Mouse (Mus musculus) limb, embryonic 11.5 days (tissue): Measurements from ENCODE around the gene Ctrc. TPM values are rescaled to one million over a fixed set of nuclear protein-coding genes. Genes with fewer than 3 reads are reported as not detected.
A peak's percentile ranks its signal among the peaks of the same experiment; 100 is the strongest.

ENCODE experiments used
- ATAC-seq: fragments of 200-750 bp; cut with Nextera tagmentation; 2 replicates; pipeline ENCODE4 v1.8.0; 2017; ENCODE audit warnings: low read depth; ENCODE audit not compliant: insufficient number of reproducible peaks, low FRiP score, low TSS enrichment
- DNase-seq: peaks from one replicate; pipeline ENCODE4 v3.0.0-alpha.2; 2015; ENCODE audit warnings: low spot score
- H3K27ac ChIP-seq: fragments of 300-500 bp; sonication (generic); replicated peaks from 2 replicates; pipeline ENCODE4 v1.5.1; 2014; ENCODE audit warnings: low read depth, mild to moderate bottlenecking, low read length
- H3K27me3 ChIP-seq: fragments of 300-500 bp; sonication (generic); 2 replicates; pipeline ENCODE4 v1.6.1; 2014; ENCODE audit warnings: mild to moderate bottlenecking, low read length, mixed read lengths; ENCODE audit not compliant: control insufficient read depth, insufficient read depth
- H3K36me3 ChIP-seq: fragments of 300-500 bp; sonication (generic); 2 replicates; pipeline ENCODE4 v1.6.1; 2014; ENCODE audit warnings: mild to moderate bottlenecking, low read length, moderate library complexity, mixed read lengths; ENCODE audit not compliant: control insufficient read depth, insufficient read depth
- H3K4me1 ChIP-seq: fragments of 300-500 bp; sonication (generic); 2 replicates; pipeline ENCODE4 v1.6.1; 2014; ENCODE audit warnings: low read length, mixed read lengths; ENCODE audit not compliant: control insufficient read depth, insufficient read depth
- H3K4me2 ChIP-seq: fragments of 300-500 bp; sonication (generic); 2 replicates; pipeline ENCODE4 v1.6.1; 2014; ENCODE audit warnings: low read depth, mild to moderate bottlenecking, moderate library complexity; ENCODE audit not compliant: severe bottlenecking
- H3K4me3 ChIP-seq: fragments of 300-500 bp; sonication (generic); 2 replicates; pipeline ENCODE4 v1.5.1; 2014; ENCODE audit warnings: low read depth, low read length
- H3K9ac ChIP-seq: fragments of 300-500 bp; sonication (generic); 2 replicates; pipeline ENCODE4 v1.6.1; 2014; ENCODE audit warnings: mild to moderate bottlenecking, low read length
- H3K9me3 ChIP-seq: fragments of 300-500 bp; sonication (generic); 2 replicates; pipeline ENCODE4 v1.6.1; 2016; ENCODE audit warnings: low read length; ENCODE audit not compliant: control insufficient read depth
- WGBS: fragments of 180-500 bp; shearing (Covaris S2); extraction: QIAGEN DNeasy Blood & Tissue Kit; methylation state at CpG from one replicate; pipeline ENCODE4 v1.1.7; 2014; 5-methylcytosine and 5-hydroxymethylcytosine counted together
- polyA plus RNA-seq: library from polyadenylated mRNA; unstranded; fragments of >200 nt; fragmentation: Nextera tagmentation; extraction: Ambion mirVana; gene quantifications from 2 replicates; pipeline ENCODE4 v1.2.1, GENCODE M21; 2014

Ctrc gene
- polyA plus RNA-seq, 1 experiment from 2014 or later, result not detected

- peak within 1 kb of the TSS; percentile 60 for H3K4me3 ChIP-seq
- ATAC-seq (peak; percentile 86), DNase-seq (peak; percentile 99)
- H3K36me3 ChIP-seq, result no peaks in the 10 kb centered on the region; the same call in 1 of the 2 replicates
- H3K4me2 ChIP-seq, result peak within 1 kb of the TSS; percentile 55
- H3K9me3 ChIP-seq, result no peaks in the 10 kb centered on the region
- H3K27me3 ChIP-seq, result no peaks in the 10 kb centered on the region
- H3K27ac ChIP-seq, result peak within 1 kb of the TSS; percentile 70
- WGBS, result under 1% methylated on average over 76 of the region's 80 CpGs
- peak within 1 kb of the TSS; percentile 74 for H3K9ac ChIP-seq
- peaks cover 2% of the 10 kb centered on the region; the same call in 1 of the 2 replicates for H3K4me1 ChIP-seq
Observed at GRCm38 (mm10) chr4:141793282-141794151, 52.6 kb downstream of the Ctrc start, which contains the start of gene Casp9. TSS of gene Casp9 (plus strand) at chr4:141793612.

- WGBS, result 11% methylated on average over 10 of the region's 10 CpGs
- H3K4me2 ChIP-seq, result peak overlapping the region; percentile 55; the same call in 1 of the 2 replicates
- H3K27ac ChIP-seq, result peak overlapping the region; percentile 66
- peak overlapping the region; percentile 60 for H3K4me3 ChIP-seq
- H3K4me1 ChIP-seq, result peaks cover 2% of the 10 kb centered on the region; the same call in 1 of the 2 replicates
- H3K36me3 ChIP-seq, result no peaks in the 10 kb centered on the region; the same call in 1 of the 2 replicates
- ATAC-seq, result no peak
- no peaks in the 10 kb centered on the region for H3K9me3 ChIP-seq
- H3K9ac ChIP-seq, result no peak overlapping the region; the same call in 1 of the 2 replicates
- no peaks in the 10 kb centered on the region for H3K27me3 ChIP-seq
- DNase-seq, result no peak
Observed at GRCm38 (mm10) chr4:141792554-141793281, 53.4 kb downstream of the Ctrc start.

DNA sequence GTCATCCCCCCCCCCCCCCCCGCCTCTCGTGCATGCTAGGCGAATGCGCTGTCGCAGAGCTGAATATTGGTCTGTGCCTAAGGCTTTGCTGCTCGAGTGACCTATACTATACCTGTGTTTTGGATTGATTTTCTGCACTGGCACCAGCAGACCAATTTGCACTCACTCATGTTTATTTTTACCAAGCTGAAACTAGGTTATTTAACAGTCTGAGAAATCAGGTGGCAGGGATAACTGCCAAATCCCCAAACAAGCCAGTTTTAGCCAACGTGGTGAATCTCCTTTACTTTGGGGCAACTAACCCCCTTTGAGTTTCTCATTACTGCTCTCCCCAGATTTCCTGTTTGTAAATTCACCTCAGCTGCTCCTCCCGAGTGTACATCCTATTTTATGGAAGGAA, 54.2 kb downstream of the Ctrc start:
- H3K36me3 ChIP-seq, result no peaks in the 10 kb centered on the region; the same call in 1 of the 2 replicates
- no peak overlapping the region for H3K4me2 ChIP-seq
- no peak overlapping the region for H3K4me3 ChIP-seq
- H3K27me3 ChIP-seq, result no peaks in the 10 kb centered on the region
- 88% methylated on average over 8 of the region's 8 CpGs for WGBS
- no peak overlapping the region for H3K27ac ChIP-seq
- peaks cover 2% of the 10 kb centered on the region; the same call in 1 of the 2 replicates for H3K4me1 ChIP-seq
- H3K9me3 ChIP-seq, result no peaks in the 10 kb centered on the region
- no peak overlapping the region for H3K9ac ChIP-seq
- ATAC-seq (no peak), DNase-seq (no peak)

- peaks cover 2% of the 10 kb centered on the region; the same call in 1 of the 2 replicates for H3K4me1 ChIP-seq
- H3K9ac ChIP-seq, result no peak overlapping the region
- ATAC-seq (no peak), DNase-seq (no peak)
- no peaks in the 10 kb centered on the region for H3K9me3 ChIP-seq
- no peak overlapping the region for H3K4me3 ChIP-seq
- H3K27me3 ChIP-seq, result no peaks in the 10 kb centered on the region
- H3K36me3 ChIP-seq, result no peaks in the 10 kb centered on the region; the same call in 1 of the 2 replicates
- H3K27ac ChIP-seq, result no peak overlapping the region
- H3K4me2 ChIP-seq, result no peak overlapping the region
- WGBS, result 90% methylated on average over 7 of the region's 7 CpGs
Observed at GRCm38 (mm10) chr4:141791486-141791885, 54.7 kb downstream of the Ctrc start.

- WGBS, result under 1% methylated on average over 37 of the region's 42 CpGs
- Histone ChIP-seq H3K9me3 (no peaks in the 10 kb centered on the region), H3K27ac (peak within 1 kb of the TSS; percentile 52; the same call in 1 of the 2 replicates), H3K9ac (peak within 1 kb of the TSS; percentile 89), H3K4me3 (peak within 1 kb of the TSS; percentile 98), H3K27me3 (no peaks in the 10 kb centered on the region), H3K4me1 (peaks cover 2% of the 10 kb centered on the region; the same call in 1 of the 2 replicates), H3K4me2 (peak within 1 kb of the TSS; percentile 87), H3K36me3 (no peaks in the 10 kb centered on the region)
- ATAC-seq (peak; percentile 90), DNase-seq (peak; percentile 98)
Observed at GRCm38 (mm10) chr4:141790524-141790990, 55.6 kb downstream of the Ctrc start, which contains the start of gene Dnajc16. TSS of gene Dnajc16 (minus strand) at chr4:141790931.

DNA sequence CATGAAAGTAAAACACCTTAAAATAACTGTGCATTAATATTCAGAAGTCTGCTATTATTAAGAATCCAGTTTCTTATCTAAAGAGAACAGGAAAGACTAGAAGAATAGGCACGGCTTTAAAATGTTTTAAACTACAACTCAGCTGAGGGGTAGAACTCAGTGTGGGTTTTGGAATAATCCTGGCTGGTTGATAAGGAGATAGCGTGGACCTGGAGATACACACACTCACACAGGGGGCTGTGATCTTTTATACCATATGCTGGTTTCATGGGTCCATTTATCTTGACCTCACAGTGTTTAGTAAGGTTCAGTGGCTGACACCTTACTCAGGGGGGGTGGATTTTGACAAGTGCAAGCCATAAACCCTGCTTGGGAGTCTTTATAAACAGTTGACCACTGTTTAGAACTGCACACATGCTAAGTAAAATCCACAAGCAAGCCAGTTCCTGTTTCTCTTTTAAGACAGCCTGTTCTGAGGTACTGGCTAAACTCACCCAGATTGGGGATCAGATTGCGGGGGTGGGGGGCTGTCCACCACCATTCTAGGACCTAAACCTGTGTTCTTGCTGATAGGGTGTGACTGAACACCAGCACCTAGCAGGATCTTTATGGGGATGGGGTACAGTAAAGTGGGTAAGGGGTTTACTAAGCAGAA, 56.5 kb downstream of the Ctrc start:
- ATAC-seq (no peak), DNase-seq (no peak)
- Histone ChIP-seq H3K27ac (peak overlapping the region; percentile 52; the same call in 1 of the 2 replicates), H3K9me3 (no peaks in the 10 kb centered on the region), H3K27me3 (no peaks in the 10 kb centered on the region), H3K4me3 (peak overlapping the region; percentile 98), H3K36me3 (no peaks in the 10 kb centered on the region), H3K9ac (peak overlapping the region; percentile 89), H3K4me2 (peak overlapping the region; percentile 87), H3K4me1 (peaks cover 2% of the 10 kb centered on the region; the same call in 1 of the 2 replicates)
- WGBS, result 59% methylated on average over 3 of the region's 3 CpGs

DNA sequence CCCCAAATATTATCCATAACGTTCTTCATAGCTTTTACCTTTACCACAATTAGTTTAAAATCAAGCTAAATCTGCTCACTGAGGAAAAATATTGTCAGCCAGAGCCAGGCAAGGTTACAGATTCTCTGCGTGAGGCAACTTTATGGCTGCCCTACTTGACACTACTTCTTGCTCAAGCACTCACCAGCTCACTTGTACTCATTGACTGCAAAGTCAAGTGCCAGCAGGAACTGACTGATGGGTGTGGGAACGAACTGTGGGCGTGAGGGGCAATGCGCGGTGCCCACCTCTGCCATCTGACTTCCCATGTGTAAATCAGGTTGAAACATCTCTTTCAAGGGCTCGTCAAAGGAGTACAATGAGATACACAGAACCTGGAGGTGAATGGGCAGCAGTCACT, 58.7 kb downstream of the Ctrc start:
- no peak overlapping the region for H3K4me3 ChIP-seq
- no peak overlapping the region for H3K9ac ChIP-seq
- peaks cover 8% of the 10 kb centered on the region for H3K36me3 ChIP-seq
- DNase-seq (no peak), ATAC-seq (no peak)
- H3K9me3 ChIP-seq, result no peaks in the 10 kb centered on the region
- H3K27me3 ChIP-seq, result no peaks in the 10 kb centered on the region
- peaks cover 2% of the 10 kb centered on the region; the same call in 1 of the 2 replicates for H3K4me1 ChIP-seq
- 91% methylated on average over 7 of the region's 7 CpGs for WGBS
- no peak overlapping the region for H3K27ac ChIP-seq
- no peak overlapping the region for H3K4me2 ChIP-seq
